Mouse (Mus musculus) forebrain, embryonic 15.5 days (tissue): ENCODE results near the gene Cntnap1. TPM values are rescaled to one million over a fixed set of nuclear protein-coding genes. Genes with fewer than 3 reads are reported as not detected.

Experiments
- ATAC-seq: fragments of 200-750 bp; cut with Nextera tagmentation; replicated peaks from 2 replicates; pipeline ENCODE4 v1.8.0; 2017; ENCODE audit warnings: mild to moderate bottlenecking, moderate TSS enrichment, moderate library complexity
- H3K27ac ChIP-seq: fragments of 300-500 bp; sonication (generic); replicated peaks from 2 replicates; pipeline ENCODE4 v1.5.1; 2015; ENCODE audit warnings: mild to moderate bottlenecking, inconsistent platforms
- H3K27me3 ChIP-seq: fragments of 300-500 bp; sonication (generic); 2 replicates; pipeline ENCODE4 v1.6.1; 2015; ENCODE audit warnings: inconsistent platforms
- H3K36me3 ChIP-seq: fragments of 300-500 bp; sonication (generic); 2 replicates; pipeline ENCODE4 v1.6.1; 2015; ENCODE audit warnings: mild to moderate bottlenecking, inconsistent platforms
- H3K4me1 ChIP-seq: fragments of 300-500 bp; sonication (generic); 2 replicates; pipeline ENCODE4 v1.6.1; 2015; ENCODE audit warnings: inconsistent platforms
- H3K4me2 ChIP-seq: fragments of 300-500 bp; sonication (generic); replicated peaks from 2 replicates; pipeline ENCODE4 v1.6.1; 2015; ENCODE audit warnings: mild to moderate bottlenecking, inconsistent platforms
- H3K4me3 ChIP-seq: fragments of 300-500 bp; sonication (generic); 2 replicates; pipeline ENCODE4 v1.5.1; 2015; ENCODE audit warnings: mild to moderate bottlenecking, inconsistent platforms
- H3K9ac ChIP-seq: fragments of 300-500 bp; sonication (generic); replicated peaks from 2 replicates; pipeline ENCODE4 v1.6.1; 2015; ENCODE audit warnings: mild to moderate bottlenecking, inconsistent platforms
- H3K9me3 ChIP-seq: fragments of 300-500 bp; sonication (generic); 2 replicates; pipeline ENCODE4 v1.6.1; 2016; ENCODE audit warnings: inconsistent platforms
- WGBS: fragments of 180-500 bp; shearing (Covaris S2); methylation state at CpG from one replicate; pipeline ENCODE4 v1.1.7; 2015; ENCODE audit warnings: mixed read lengths; 5-methylcytosine and 5-hydroxymethylcytosine counted together
- polyA plus RNA-seq: library from polyadenylated mRNA; unstranded; fragments of >200 nt; fragmentation: Nextera tagmentation; extraction: Ambion mirVana; gene quantifications from 2 replicates; pipeline ENCODE4 v1.2.1, GENCODE M21; 2015

The Cntnap1 gene
- polyA plus RNA-seq, 1 experiment from 2014 or later = 0.98 TPM

GRCm38 (mm10) chr11:101167211-101167962 lies 2.9 kb upstream of the Cntnap1 start:
- Histone ChIP-seq H3K4me2 (no peak overlapping the region), H3K9me3 (no peaks in the 10 kb centered on the region), H3K27me3 (peaks cover 73% of the 10 kb centered on the region), H3K4me3 (no peak overlapping the region), H3K36me3 (0 out of 2 replicates have a peak, but pooled peaks cover 5% of the 10 kb centered on the region), H3K4me1 (peaks cover 43% of the 10 kb centered on the region), H3K9ac (no peak overlapping the region), H3K27ac (no peak overlapping the region)
- 47% methylated on average over 19 of the region's 19 CpGs for WGBS
- ATAC-seq = no peak

DNA sequence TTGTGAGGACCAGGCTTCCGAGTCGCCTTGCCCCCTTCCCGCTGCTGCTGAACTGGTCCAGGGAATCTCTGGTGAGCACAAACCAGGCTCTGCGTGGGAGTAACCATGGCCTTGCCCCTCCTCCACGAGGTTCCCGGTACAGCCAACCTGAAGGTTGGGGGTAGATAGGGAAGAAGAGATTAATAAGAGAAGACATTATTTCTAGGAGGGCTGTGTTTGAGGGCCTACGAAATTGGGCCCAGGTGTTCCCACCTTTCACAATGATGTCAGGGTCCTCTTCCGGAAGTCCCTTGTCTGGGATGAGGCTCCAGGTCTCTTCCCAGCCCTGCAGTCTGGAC lies 2.4 kb upstream of the Cntnap1 start:
- H3K27me3 ChIP-seq = peaks cover 68% of the 10 kb centered on the region
- H3K4me3 ChIP-seq = no peak overlapping the region
- H3K4me2 ChIP-seq = no peak overlapping the region
- H3K9ac ChIP-seq = no peak overlapping the region
- H3K27ac ChIP-seq = no peak overlapping the region
- 0 out of 2 replicates have a peak, but pooled peaks cover 5% of the 10 kb centered on the region for H3K36me3 ChIP-seq
- WGBS = 47% methylated on average over 8 of the region's 8 CpGs
- H3K9me3 ChIP-seq = no peaks in the 10 kb centered on the region
- ATAC-seq = no peak
- peaks cover 46% of the 10 kb centered on the region for H3K4me1 ChIP-seq

- H3K27ac ChIP-seq = no peak overlapping the region
- no peak overlapping the region for H3K9ac ChIP-seq
- H3K36me3 ChIP-seq = 0 out of 2 replicates have a peak, but pooled peaks cover 3% of the 10 kb centered on the region
- no peak for ATAC-seq
- H3K9me3 ChIP-seq = no peaks in the 10 kb centered on the region
- no peak overlapping the region for H3K4me3 ChIP-seq
- H3K27me3 ChIP-seq = peaks cover 63% of the 10 kb centered on the region
- peaks cover 51% of the 10 kb centered on the region for H3K4me1 ChIP-seq
- WGBS = 63% methylated on average over 18 of the region's 18 CpGs
- no peak overlapping the region for H3K4me2 ChIP-seq
These were observed 1.9 kb upstream of the Cntnap1 start for GRCm38 (mm10) chr11:101168301-101168980.

GRCm38 (mm10) chr11:101169301-101170107 lies 819 bp upstream of the Cntnap1 start:
- H3K36me3 ChIP-seq = no peaks in the 10 kb centered on the region
- peaks cover 58% of the 10 kb centered on the region for H3K27me3 ChIP-seq
- no peaks in the 10 kb centered on the region for H3K9me3 ChIP-seq
- H3K4me1 ChIP-seq = peaks cover 54% of the 10 kb centered on the region
- H3K9ac ChIP-seq = peak overlapping the region; percentile 63; the same call in 1 of the 2 replicates
- 9% methylated on average over 17 of the region's 17 CpGs for WGBS
- no peak overlapping the region for H3K27ac ChIP-seq
- peak overlapping the region; percentile 78 for H3K4me3 ChIP-seq
- ATAC-seq = no peak
- H3K4me2 ChIP-seq = peak overlapping the region; percentile 80

DNA sequence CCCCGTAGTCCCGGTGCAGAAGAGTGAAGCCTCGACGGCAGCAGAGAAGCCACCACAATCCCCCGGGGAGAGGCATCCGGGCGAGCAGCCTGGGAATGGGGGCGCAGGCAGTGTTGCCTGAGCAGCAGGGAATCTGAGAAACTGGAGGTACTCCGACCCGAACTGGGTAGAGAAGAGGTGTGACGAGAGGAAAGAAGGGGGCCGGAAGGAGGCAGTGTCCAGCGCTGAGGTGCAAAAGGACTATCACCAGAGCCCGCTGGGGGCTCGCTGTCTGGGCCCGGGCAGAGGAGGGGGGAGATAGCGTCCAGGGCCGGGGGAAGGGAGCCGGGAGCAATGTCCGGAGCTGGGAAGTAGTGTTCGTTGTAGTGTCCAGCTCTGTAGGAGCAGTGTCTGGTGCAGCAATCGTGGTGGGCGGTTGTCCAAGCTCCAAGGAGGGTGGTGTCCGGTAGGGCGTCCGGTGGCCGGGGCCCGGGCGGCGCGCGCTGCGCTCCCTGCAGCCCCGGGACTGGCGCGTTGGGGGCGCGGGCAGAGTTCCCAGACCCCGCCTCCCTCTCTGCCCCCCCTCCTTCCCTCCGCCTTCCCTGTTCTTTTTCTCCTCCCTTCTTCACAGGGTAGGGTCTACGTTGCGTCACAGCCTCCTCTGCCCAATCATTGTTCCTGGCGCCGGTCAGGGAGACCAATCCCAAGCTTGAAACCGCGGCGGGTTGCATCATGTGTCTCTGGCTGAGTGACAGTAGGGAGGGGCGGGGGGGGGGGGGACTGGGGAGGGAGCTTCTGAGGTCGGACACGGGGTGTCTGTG lies 688 bp downstream of the Cntnap1 start, which contains the start of gene Plekhh3:
Plekhh3 (minus strand) TSS at position 541 of the 800 bp plus-strand sequence.
- Histone ChIP-seq H3K4me1 (peaks cover 62% of the 10 kb centered on the region), H3K27me3 (peaks cover 51% of the 10 kb centered on the region)

DNA sequence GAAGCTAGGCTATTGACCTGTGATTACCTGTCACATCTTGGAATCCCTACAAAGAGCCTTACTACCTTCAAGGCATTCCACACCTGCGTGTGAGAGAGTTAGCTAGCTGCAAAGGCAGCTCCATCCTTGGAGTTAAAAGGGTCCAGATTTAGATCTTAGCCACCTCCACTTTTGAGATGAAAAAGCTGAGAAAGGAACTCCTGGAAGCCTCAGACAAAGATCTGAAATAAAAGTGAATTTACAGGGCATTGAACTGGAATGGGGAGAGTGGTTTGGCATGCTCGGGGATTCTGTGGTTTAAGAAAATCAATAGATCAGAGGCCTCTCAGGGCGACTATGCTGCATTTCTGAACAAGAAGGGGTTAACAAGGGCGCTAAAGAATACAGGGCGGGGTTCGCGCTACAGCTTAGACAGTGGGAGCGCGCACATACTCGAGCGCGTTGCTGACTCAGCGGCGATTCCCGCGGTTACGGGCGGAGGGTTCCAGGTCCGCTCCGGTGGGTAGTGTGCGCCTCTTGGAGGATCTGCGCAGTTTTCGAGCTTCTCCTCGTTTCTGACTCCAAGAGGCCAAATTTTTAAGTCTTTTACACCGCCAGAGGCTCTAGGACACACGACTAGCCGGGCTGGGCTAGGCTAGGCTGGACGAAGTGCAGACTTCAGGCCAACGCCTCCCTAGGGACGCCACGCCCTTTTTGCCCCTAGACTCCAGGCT lies 1.6 kb downstream of the Cntnap1 start:
- Histone ChIP-seq H3K36me3 (no peaks in the 10 kb centered on the region), H3K4me2 (peak overlapping the region; percentile 80), H3K27me3 (peaks cover 50% of the 10 kb centered on the region), H3K9me3 (no peaks in the 10 kb centered on the region), H3K27ac (peak overlapping the region; percentile 74), H3K4me1 (peaks cover 71% of the 10 kb centered on the region), H3K4me3 (peak overlapping the region; percentile 50), H3K9ac (peak overlapping the region; percentile 46)
- 0% methylated on average over 31 of the region's 31 CpGs for WGBS
- ATAC-seq = peak; percentile 63

More for the DNA sequence above, 688 bp downstream of the Cntnap1 start, which contains the start of gene Plekhh3:
- WGBS = under 1% methylated on average over 46 of the region's 50 CpGs
- peak within 1 kb of the TSS; percentile 74 for H3K27ac ChIP-seq
- peak; percentile 96 for ATAC-seq
- H3K4me2 ChIP-seq = peak within 1 kb of the TSS; percentile 80
- H3K4me3 ChIP-seq = peak within 1 kb of the TSS; percentile 78
- peak within 1 kb of the TSS; percentile 63 for H3K9ac ChIP-seq
- no peaks in the 10 kb centered on the region for H3K9me3 ChIP-seq
- H3K36me3 ChIP-seq = no peaks in the 10 kb centered on the region

GRCm38 (mm10) chr11:101172434-101172815 lies 2.1 kb downstream of the Cntnap1 start:
- no peak for ATAC-seq
- Histone ChIP-seq H3K4me1 (peaks cover 76% of the 10 kb centered on the region), H3K9ac (peak overlapping the region; percentile 46), H3K4me3 (peak overlapping the region; percentile 50), H3K36me3 (no peaks in the 10 kb centered on the region), H3K27me3 (peaks cover 50% of the 10 kb centered on the region), H3K4me2 (peak overlapping the region; percentile 80), H3K27ac (peak overlapping the region; percentile 74), H3K9me3 (no peaks in the 10 kb centered on the region)
- WGBS = 4% methylated on average over 4 of the region's 5 CpGs

DNA sequence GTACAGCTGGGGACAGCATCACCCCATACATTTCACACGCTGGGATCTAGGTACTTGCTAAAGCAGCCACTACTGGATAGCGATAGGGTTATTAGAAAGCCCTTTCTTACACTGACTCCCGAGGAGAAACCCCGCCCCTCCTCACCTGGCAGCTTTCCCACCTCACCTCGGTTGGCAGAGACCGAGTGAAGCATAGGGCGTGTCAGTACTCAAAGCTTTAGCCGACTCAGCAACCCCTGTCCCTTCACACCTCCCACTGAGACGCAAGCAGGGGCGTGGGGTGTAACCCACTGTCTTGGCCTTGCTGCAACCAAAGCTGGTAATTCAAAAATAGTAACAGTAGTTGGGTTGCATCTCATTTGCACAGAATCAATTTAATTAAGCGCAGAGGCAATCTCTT lies 2.8 kb downstream of the Cntnap1 start:
- Histone ChIP-seq H3K36me3 (no peaks in the 10 kb centered on the region), H3K4me1 (peaks cover 79% of the 10 kb centered on the region), H3K9ac (no peak overlapping the region), H3K4me3 (peak overlapping the region; percentile 39; the same call in 1 of the 2 replicates), H3K27me3 (peaks cover 50% of the 10 kb centered on the region), H3K9me3 (no peaks in the 10 kb centered on the region), H3K4me2 (peak overlapping the region; percentile 77), H3K27ac (no peak overlapping the region)
- WGBS = 6% methylated on average over 11 of the region's 11 CpGs
- no peak for ATAC-seq

DNA sequence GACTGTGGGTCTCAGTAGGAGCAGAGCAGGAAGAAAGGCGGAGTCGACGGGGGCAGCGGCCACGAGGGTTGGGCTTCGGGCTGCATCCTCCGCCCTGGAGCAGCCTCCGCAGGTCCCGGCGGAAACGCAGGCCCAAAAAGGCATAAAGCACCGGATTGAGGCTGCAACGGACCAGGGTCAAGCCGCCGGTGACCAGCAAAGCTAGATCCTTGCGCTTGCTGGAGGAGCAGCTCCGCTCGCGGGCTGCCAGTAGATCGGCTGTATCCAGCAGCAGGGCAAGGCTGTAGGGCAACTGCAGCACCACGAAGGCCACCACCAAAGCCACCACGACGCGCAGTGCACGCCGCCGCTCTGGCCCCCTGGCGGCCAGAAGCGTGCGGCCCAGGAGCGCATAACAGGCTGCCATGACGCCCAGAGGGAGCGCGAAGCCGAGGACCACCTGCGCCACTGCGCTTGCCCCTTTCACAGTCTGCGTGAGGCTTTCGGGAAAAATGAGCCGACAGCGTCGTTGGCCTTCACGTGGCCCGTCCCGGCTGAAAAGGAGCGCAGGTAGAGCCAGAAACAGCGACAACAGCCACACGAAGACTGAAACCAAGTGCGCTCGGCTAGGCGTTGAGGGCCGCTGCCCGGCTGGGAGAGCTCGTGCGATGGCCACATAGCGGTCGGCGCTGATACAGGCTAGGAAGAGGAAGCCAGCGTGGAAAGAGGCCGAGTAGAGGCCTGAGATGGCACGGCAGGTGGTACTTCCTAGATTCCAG lies 3.5 kb downstream of the Cntnap1 start:
- H3K27me3 ChIP-seq = peaks cover 50% of the 10 kb centered on the region
- peak overlapping the region; percentile 42 for H3K9ac ChIP-seq
- H3K27ac ChIP-seq = peak overlapping the region; percentile 42; the same call in 1 of the 2 replicates
- ATAC-seq = peak; percentile 51
- H3K9me3 ChIP-seq = no peaks in the 10 kb centered on the region
- no peaks in the 10 kb centered on the region for H3K36me3 ChIP-seq
- H3K4me3 ChIP-seq = peak overlapping the region; percentile 39
- WGBS = under 1% methylated on average over 61 of the region's 61 CpGs
- peaks cover 79% of the 10 kb centered on the region for H3K4me1 ChIP-seq
- H3K4me2 ChIP-seq = peak overlapping the region; percentile 77

- H3K36me3 ChIP-seq = no peaks in the 10 kb centered on the region
- H3K9me3 ChIP-seq = no peaks in the 10 kb centered on the region
- peak overlapping the region; percentile 77 for H3K4me2 ChIP-seq
- WGBS = 35% methylated on average over 9 of the region's 9 CpGs
- peaks cover 74% of the 10 kb centered on the region for H3K4me1 ChIP-seq
- peak overlapping the region; percentile 42 for H3K9ac ChIP-seq
- ATAC-seq = no peak
- H3K27ac ChIP-seq = no peak overlapping the region
- peak overlapping the region; percentile 39 for H3K4me3 ChIP-seq
- H3K27me3 ChIP-seq = peaks cover 45% of the 10 kb centered on the region
These were observed 4.0 kb downstream of the Cntnap1 start for GRCm38 (mm10) chr11:101174389-101174745.
